Mouse (Mus musculus) urinary bladder, adult 18-20 months (tissue): ENCODE data around the gene Tnr.

Source experiments
- DNase-seq, 2 experiments: peaks; one replicate each; pipeline ENCODE4 v3.0.0; 2022; ENCODE audit warnings: low spot score in 2 of 2, mixed read lengths in 2 of 2

Tnr gene

GRCm38 (mm10) chr1:159629119-159629518, 105.5 kb downstream of the Tnr start:
- DNase-seq: no peak

DNA sequence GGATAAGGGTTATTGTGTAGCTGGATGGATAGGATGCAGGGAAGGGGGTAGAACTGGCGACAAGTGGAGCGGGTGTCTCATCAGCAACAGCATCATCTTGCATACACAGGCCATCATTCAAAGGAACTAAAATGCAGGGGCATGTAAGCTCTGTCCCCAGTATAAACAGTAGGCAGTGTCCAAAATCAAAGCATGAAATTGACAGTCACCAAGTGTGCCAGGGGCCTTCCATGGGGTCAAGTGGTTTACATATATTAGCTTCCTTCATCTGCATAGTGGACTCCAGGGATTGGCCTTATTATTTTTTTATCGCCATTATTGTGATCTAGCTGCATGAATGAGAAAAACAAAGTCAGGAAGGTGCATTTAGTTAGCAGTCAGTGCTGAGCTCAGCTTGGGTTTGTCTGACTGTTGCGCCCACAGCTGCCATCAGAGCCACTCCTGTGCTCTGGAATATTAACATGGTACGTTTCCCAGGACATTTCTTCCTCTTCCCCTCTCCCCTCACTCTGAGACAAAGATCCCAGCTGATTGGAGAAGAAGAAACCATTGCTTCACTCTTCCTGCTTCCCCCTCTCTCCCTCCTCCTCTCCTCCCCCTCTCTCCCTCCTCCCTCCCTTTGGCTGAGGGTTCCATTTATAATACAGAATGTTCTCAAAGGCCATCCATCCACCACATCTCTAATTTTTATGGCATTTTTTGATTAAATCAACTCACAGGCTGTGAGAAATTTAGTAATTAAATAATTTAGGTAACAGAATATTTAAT, 106.4 kb downstream of the Tnr start:
- DNase-seq: no peak

- DNase-seq: no peak
Measured at GRCm38 (mm10) chr1:159632558-159632957, 109.0 kb downstream of the Tnr start.

DNA sequence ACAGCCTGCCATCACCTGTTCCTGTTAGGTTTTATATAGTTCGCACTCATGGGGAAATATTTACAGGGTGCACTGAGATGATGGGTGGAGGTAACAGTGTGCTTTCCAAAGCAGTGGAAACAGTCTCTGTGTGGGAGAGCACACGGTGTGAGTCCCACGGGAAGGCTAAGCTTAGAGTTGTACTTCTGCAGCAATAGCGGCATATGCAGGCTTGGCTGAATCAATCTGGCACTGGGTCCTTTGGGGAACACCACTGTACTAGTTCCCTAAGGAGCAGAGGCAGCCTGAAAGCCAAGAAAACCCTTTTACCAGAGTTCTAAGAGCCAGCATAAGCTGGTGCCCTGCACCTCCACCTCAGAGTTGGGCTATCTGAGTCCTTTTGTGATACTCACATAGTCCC, 115.8 kb downstream of the Tnr start:
- no peak for DNase-seq

DNA sequence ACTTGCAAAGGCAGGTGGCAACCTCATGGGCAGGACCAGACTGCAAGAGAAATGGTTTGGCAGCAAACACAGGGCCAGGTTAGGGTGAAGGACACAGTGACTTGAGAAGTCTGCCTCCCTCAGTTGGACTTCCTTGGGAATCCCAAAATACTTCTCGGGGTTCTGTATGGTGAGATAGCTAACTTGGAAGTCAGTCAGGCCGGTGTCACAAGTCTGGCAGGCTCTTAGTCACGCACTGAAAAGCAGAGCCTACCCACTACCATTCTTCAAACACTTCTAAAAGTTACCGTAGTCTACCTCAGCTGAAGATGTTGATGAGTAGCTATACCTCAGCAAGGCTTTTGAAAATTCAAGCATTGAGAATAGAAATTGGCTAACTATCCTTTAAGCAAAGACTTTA, 122.2 kb downstream of the Tnr start:
- no peak for DNase-seq

DNA sequence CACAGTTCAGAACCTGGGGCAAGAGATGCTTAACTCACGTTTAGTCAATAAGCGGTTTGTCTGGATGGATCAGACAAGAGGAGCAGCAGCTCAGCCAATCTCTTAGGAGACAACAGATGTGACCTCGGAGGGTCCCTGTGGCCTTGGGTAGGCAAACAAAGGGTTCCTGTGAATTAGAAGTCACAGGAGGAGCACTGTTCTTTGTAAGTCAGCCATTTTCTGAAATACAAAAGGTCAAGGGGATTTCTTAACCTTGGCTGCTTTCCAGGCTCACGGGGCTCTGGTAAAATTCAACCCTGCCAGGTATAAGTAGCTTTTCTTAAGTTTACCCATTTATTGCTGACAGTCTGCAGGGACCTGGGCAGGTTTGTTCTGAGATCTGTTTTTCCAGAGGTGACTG, 126.9 kb downstream of the Tnr start:
- DNase-seq: no peak

DNA sequence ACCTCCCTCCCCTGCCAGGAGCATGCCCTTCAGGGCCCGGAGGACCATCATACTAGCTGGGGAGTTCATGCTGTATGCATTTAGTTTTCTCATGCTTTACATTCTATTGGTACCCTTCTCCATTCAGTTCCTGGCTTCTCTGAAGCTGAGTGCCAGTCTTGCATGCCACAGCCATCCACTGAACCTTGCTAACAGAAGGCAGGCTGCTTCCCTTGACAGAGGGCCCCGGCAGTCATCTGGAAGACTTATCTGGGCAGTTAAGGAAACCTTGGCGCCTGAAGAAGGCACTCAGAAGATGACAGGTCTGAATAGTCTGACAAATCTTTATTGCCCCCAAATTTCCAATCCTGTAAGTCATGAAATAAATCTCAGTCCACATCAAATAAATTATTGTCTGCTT, 131.7 kb downstream of the Tnr start:
- no peak for DNase-seq

DNA sequence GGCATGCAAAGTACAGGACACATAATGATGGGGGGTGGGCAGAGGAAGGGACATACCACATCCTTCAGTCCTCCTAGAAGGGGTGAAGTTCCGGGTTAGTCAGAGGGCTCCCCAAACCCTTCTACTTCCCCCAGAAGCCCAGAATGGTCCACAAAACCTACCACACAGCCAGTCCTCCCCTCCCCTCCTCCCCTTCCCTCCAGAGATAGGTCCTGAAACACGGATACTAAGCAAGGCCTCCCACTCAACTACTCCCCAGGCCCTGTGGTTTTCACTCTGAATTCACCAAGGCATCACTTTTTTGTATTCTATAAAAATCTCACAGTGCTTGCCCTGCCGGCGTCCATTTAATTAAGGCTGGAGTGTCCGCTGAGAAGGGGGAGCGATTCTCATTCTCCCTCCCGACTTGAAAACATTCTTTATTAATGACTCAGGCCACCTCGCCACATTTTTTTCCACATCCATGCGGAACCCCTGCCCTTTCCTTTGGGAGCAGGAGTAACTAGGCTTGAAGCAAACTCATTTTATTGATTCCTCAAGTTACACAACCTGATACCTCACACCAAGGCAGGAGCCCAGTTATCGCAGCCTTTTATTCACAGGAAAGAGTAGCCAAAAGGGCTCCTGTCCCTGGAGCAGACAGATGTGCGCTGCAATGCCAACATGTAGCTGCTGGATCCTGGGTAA, 134.4 kb downstream of the Tnr start:
- DNase-seq: no peak

DNA sequence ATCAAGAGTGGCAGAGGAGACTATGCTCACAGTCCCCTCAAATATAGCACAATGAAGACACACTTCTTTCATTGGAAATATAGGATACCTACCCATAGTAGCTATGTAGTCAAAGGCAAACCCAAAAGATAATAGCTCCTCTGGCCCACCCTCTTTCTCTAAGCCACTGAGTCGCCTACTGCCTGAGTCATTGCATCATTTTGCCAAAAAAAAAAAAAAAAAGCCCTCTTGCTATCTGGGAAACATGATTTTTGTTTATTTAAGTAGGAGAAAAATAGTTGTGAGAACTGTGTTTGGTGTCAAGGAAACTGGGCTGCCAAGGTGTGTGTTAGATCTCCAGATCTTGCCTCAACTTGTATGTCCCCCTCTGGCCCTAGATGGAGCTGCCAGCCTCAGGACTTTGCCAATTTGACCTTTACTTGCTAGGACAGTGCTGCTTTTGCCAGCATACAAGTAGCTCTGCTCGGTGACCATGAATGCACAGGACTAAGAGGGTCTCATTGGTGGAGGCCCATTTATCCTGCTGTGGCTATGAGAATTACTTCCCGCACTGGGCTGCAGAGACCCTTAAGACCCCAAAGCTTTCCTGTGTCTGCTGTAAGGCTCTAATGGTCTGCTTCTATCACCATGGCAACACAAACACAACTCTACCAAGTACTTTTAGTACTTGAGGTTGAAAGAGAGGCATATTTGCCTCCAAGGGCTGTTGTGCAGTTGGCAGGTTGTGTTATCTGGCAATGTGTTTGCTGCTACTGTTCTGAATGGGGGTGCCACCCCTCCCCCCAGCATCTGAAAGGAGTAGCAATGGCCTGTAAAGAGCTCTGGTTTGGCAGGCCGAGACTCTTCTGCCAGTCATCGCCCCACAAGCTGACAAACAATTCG, 137.3 kb downstream of the Tnr start:
- no peak for DNase-seq

DNA sequence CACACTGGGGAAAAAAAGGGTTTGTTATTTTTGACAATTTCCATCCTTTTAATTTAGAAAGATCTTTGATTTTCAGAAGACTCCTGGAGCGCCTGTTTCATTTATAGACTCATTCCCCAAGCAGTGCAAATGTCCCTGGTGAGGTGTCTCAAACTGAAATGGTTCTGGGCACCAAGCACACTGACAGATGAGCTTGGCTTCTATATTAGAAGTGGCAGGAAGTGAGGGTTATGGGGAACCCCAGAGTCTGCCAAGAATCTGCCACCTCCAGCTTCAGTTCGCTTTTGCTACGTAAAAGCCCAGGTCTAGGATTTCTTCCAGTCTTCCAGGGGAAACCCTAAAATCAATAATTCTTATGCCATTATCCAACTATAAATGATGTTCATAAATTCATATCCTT, 140.9 kb downstream of the Tnr start:
- no peak for DNase-seq

GRCm38 (mm10) chr1:159664945-159665344, 141.4 kb downstream of the Tnr start:
- DNase-seq: no peak

DNA sequence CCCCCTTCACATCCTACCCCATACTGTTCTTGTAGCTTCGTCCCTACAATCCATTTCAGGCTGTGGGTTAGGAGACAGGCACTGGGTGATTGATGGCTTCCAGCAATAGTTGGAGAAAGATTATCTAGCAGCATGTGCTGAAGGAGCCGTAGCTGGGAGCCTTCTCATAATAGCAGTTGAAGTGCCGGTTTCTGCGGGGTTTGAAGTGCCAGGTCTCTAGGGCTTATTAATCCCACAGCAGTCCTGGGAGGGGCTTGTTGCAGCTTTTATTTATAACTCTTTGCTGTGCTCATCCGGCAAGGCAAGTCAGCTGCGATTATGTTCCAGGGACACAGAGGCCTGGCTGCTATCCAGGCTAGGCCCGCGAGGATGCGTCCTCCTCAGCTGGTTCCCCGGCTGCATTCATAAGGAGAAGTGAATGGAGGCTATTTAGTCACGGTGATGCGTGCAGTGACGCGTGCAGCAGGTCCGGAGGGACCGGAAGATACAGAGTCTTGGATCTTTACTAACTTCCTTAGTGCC, 147.1 kb downstream of the Tnr start:
- no peak for DNase-seq

DNA sequence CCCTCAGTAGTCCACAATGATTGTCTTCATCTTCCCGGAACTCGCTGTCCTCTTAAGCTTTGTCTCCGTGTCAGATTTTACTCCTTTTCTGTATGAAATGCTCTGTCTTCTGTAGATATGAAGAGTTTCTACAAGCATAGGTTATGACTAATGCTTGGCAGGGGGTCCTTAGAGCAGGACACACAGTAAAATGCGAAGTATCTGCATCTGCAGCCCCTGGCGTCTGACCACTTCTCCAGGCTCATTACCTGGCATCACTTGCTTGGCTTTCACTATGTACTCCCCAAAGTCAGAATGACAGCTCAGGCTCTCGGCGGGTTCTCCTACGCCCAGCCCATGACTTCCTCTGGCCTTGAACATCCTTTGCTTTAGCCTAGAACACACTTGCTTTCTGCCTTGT, 147.6 kb downstream of the Tnr start:
- DNase-seq: no peak

DNA sequence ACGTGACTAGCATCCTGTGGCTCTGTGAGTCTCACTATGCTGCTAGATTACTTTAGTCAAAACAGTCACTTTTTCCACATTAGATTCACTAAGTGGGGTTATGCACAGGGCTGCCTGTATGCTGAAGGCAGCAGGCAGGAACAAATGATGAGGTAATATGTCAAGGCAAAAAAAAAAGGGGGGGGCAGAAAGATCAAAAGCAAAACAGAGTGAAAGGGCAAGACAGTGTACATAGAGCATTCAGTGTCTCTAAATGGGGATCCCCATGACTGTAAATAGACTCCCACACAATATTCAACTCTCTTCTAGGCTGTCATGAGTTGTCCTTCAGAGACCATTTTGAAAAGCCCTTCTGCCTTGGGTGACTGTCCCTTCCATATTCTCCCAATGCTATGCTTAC, 150.7 kb downstream of the Tnr start:
- no peak for DNase-seq

DNA sequence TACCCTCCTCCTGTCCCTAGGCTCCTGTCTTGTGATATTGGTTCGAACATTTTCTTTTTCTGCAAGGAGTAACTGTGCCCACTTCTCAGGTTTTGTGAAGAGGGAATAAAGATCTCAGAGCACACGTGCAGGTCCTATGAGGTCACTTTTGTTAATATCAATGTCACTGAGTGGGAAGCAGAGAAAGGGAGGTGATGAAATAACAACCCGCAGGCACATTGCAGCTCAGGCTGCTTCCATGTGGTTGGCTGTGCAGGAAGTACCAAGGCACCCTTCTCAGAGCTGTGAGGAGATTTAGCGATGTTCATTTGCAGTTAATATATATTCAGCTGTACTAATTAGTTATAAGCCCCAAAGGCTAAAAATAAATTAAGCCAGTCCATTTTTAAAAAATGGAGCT, 151.9 kb downstream of the Tnr start:
- no peak for DNase-seq

GRCm38 (mm10) chr1:159678221-159678935, 154.8 kb downstream of the Tnr start:
- no peak for DNase-seq

- DNase-seq: no peak
Measured at GRCm38 (mm10) chr1:159681252-159681651, 157.7 kb downstream of the Tnr start.

DNA sequence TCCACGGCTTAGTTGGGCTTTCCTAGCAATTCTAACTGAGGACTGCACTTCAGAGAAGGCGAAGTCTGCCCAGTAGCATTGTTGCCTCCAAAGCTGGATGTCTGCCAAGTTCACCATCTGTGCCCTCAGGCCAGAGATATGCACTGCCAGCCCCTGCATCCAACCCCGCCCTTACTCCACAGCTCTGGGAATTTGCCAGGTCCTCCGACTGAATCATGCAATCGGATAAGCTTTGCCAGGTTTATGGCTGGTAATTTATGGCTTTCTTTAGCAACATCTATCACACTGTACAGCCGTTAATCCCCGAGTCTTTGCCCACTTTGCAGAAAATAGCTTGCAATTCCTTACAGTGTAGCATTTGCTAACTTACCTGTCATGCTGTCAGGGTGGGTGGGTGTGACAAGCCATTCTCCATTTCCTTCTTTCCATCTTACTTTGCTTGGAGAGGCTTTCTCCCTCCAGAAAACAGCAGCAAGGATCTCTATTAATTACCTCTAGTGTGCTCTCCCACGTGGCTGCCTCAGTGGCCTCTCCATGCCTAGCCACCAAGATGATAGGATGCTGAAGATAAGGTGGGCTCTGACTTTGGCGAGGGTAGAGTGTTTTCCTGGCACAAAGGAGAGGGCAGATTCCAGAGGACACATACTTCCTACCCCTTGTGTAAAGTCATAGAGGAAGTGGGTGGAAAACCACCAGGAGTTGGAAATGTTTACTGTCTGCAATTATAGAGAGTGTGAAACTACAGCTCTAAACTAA, 163.1 kb downstream of the Tnr start:
- DNase-seq: peak; percentile 45 to 74

DNA sequence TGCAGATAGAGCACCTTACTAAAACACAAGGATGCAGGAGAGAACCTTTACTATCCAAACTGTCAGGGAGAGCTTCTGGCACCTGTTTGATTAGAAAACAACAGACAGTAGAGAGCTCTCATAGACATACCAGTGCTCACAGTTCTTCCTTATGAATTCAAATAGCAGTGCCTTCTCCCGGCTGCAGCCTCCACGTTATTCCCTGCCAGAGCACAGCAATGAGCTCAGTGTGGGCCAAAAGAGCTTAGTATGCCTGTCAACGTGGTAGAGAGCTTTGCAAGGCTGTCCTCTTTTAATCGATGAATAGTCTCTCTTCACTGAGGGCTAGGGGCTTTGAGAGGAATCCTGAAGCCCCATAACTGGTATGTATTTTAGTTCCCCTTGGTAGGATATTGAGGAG, 173.1 kb downstream of the Tnr start:
- no peak for DNase-seq

- no peak for DNase-seq
Measured at GRCm38 (mm10) chr1:159702038-159702437, 178.5 kb downstream of the Tnr start.

DNA sequence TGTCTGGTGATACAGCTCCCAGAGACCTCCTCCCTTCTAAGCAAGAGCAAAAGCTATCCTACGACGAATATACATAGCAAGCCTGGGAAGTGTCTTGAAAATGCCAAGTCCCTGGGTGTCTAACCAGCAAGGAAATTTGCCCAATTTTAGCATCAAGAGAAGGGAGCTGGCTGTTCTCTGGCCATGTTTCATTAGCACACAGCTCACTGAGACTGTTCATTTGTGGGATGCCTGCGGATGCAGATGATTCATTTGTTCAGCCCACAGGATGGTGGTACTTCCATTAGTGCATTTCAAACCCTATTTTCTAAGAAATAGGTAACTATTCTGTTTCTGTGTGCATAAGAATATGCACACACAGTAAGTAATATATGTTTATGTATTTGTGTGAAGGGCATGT, 181.4 kb downstream of the Tnr start:
- DNase-seq: no peak
